Mouse (Mus musculus) adrenal gland, postnatal 25 days (tissue): ENCODE measurements around the gene Sh3bgrl3. TPM values are rescaled to one million over a fixed set of nuclear protein-coding genes. Genes with fewer than 3 reads are reported as not detected.

Experiments used
- DNase-seq: peaks from one replicate; pipeline ENCODE4 v3.0.0; 2021; ENCODE audit warnings: mixed read lengths
- total RNA-seq: library from RNA; stranded (reverse); gene quantifications from 2 replicates; pipeline ENCODE4 v1.2.3, GENCODE M21; 2021

Gene Sh3bgrl3
- total RNA-seq, 1 experiment from 2014 or later: 73.2 TPM

GRCm38 (mm10) chr4:134128983-134129362 lies 384 bp upstream of the Sh3bgrl3 start:
- no peak for DNase-seq

DNA sequence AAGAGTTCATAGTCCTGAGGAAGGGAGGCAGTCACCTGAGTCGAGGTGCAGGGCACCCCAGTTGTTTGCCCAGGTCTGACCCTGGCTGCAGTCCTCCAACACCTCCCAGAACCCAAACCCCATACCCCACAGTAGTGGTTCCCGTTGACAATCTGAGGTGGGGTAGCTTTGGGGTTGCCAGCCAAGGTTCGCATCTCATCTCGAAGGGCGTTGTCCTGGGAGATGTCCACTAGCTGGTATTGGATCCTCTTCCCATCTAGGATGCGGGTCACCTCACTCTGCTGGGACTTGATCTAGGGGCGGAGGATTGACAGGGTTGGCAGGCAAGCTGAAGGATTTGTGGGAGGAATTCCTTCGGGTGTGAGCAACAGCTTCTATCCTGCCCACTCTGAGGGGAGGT lies 796 bp downstream of the Sh3bgrl3 start:
- no peak for DNase-seq

DNA sequence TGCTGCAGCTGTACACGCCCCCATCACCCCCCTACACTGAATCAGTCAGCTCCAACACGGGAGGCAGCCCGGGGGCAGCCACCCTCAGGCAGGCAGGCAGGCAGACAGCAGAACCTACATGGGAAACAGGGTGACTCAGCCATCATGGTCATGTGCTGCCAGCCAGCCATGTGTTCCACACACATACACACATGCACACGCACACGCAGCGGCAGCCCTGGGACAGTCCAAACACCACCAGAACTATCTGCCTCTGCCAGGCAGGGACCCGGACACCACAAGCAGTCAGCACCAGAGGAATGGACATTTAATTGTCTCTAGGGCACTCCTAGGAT lies 1.5 kb downstream of the Sh3bgrl3 start:
- DNase-seq: no peak

GRCm38 (mm10) chr4:134126300-134127120 lies 2.1 kb downstream of the Sh3bgrl3 start:
- DNase-seq: no peak

GRCm38 (mm10) chr4:134125383-134126060 lies 3.1 kb downstream of the Sh3bgrl3 start:
- DNase-seq: no peak

GRCm38 (mm10) chr4:134123680-134124551 lies 4.7 kb downstream of the Sh3bgrl3 start:
- DNase-seq: peak; percentile 53

- DNase-seq: no peak
Measured at GRCm38 (mm10) chr4:134123147-134123546, 5.4 kb downstream of the Sh3bgrl3 start.

DNA sequence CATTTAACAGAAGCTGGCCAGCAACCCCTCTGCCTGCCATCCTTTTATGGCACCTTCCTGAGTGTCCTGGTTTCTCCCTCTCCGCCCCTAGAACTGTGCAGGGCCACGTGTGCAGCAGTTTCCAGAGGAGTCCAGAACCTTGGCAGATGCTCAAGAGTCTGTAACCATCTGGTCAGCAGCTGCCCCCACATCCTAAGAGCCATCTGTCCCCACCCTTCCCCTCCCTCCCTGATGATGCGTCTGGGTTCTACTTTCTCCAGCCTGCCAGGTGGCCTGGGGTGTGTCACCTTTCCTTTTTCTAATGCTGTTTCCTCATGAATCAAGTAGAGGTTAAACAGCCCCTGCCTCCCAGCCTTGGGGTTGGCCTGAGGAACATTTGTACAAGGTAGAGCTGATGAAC lies 6.3 kb downstream of the Sh3bgrl3 start:
- no peak for DNase-seq

DNA sequence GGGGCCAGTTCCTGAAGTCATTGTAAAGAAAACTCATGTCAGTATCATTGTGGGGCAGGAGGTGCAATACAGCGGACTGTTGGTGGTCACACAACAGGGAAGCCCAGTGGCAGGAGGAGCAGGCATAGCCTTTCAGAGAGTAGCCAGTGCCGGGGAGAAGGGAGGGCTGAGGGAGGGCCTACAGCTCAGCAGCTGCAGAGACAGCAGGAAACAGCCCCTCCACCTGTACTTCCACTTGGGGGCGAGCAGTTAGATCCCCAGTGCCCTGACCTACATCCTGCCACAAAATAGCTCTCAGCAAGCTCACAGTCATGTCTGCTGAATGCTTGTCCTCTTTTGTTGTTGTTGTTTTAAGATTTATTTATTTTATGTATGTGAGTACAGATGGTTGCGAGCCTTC lies 7.0 kb downstream of the Sh3bgrl3 start:
- no peak for DNase-seq

DNA sequence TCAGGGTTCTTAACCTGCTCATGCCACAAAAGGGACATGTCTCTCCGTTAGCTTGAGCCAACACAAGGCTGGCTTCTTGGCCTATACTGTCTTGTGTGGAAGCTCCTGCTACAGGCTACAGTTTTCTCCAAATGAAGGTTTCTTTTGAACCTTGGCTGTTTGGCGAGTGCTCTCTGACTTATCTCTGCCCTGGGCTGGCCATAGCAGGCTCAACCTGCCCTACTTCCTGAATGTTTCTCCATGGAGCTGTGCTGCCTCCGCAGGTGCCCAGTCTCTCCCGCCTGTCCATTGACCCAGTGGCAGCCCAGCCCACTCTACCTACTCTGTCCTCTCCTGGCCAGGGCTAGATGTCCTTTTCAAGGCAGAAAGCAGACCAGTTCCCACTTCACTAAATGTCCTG lies 7.7 kb downstream of the Sh3bgrl3 start:
- DNase-seq: no peak

DNA sequence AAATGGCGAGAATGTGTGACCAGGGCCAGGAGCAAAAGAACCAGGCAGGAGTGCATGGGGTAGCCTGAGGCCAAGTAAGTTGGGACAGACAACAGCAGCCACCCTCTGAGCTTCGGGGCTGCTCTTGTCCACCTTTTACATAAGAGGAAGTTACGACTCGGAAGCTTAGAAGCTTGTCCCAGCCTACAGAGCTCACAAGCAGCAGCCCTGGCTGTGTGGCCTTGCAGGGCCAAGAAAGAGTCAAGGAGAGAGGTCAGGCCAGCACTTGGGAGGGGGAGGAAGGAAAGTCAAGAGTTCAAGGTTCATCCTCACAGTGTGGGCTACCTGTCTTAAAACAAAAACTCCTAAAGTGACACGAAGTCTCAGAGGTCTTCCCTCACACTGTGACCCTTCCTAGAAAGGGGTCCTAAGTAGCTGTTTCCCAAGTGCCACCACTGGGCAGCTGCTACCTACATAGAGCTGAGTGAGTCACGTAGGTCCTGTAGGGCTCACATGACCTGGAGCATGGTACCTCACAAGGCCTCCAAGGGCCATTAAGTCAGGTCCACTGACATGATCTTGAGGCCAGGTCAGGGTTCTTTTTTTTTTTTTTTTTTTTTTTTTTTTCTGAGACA lies 8.3 kb downstream of the Sh3bgrl3 start:
- no peak for DNase-seq

DNA sequence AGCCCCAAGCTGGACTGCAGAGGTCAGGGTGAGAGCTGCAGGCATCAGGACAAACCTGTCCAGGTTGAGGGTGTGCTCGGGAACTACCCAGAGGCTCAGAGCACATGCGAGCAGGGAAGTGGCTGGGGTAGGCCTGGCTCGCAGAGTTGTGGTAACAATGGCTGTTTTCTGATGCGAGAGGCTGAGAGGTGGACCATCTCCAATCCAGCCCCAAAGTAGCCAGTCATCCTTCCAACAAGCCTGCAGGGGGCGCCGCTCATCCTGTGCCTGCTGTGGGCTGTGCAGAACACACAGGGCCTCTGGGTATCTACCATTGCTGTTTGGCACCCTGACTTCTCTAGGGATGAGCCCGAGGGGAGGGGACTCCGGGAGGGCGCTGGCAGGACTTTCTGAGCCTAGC lies 8.9 kb downstream of the Sh3bgrl3 start:
- DNase-seq: no peak

DNA sequence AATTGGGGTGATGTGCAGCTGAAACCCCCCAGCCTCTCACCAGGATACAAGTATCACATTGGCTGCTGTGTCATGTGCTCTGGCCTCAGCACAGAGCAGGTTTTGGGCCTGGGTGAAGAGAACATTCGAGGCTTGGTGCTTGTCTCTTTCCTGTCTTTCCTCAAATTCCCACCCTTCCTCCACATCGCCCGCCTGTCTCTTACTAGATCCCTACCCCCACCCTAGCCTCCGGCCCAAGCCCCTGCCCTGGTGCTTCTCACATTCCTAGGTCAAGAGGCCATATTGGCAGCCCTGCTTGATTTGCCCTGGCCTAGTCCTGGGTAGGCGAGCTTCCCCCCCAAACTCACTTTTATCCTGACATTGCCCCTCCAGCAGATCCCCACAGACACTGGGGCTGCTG lies 9.5 kb downstream of the Sh3bgrl3 start:
- DNase-seq: no peak

DNA sequence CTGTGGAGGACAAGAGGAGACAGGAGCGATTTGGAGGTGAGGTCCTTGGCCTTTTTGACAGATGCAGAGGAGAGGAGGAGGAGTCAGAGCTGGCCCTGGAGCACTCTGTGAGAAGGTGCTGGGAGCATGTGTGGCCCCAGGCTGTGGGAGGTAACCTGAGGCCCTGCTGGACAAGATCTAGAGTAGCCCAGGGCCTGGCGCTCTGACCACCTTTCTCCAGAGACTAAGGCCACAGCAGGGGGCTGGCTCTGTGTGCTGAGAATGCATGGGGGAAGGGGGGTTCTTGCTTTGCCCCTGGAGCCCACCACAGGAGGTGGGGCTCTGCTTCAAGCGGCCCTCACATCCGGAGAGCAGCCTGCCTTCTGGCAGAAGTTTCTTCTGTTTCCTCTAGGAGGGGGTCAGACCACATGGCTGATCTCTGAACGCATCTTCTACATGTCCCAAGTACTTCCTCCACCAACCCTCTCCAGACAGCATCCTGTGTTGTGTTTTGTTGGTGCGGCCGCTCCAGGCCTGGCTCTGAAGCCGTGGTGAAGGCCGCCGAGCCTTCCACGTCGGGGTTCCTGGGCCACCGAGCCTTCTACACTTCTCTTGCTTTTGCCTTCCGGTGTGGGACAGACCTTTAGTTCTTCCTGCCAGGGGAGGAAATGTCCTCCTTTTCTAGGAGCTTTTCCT lies 10.3 kb downstream of the Sh3bgrl3 start:
- DNase-seq: no peak

GRCm38 (mm10) chr4:134117012-134117411 lies 11.6 kb downstream of the Sh3bgrl3 start:
- DNase-seq: no peak

DNA sequence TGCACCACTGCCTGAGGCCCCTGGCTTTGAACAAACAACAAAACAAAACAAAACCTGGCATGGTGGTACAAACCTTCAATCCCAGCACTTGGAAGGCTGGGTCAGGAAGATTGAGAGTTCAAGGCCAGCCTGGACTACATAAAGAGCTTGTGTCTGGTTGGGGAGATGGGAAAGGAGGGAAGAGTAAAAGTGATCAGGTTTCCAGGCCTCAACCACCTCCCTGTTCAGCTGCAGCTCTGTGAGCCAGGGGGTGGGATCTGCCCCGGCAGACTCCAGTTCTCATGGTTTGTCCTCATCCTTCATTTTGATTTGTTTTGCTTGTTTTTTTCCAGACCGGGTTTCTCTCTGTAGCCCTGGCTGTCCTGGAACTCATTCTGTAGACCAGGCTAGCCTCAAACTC lies 12.1 kb downstream of the Sh3bgrl3 start:
- DNase-seq: no peak

GRCm38 (mm10) chr4:134115215-134116144 lies 13.1 kb downstream of the Sh3bgrl3 start:
- no peak for DNase-seq

DNA sequence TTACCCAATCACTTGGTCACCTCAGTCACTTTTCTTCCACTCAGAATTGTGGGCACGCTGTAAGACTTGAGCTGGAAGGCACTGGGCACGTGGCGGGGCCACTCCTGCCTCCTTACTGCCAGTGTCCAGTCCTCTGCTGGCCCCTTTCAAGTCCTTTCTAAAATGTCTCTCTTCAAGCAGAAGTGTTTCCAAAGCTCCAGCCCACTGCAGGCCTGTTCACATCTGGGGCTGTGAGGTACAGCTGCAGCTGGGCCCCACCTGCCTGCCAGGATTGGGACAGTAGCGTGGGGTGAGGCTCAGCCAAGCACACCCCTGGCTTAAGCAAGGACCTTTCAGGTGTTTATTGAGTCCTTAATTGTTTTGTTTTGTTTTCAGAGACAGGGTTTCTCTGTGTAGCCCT lies 14.6 kb downstream of the Sh3bgrl3 start:
- DNase-seq: no peak

GRCm38 (mm10) chr4:134113356-134113994 lies 15.1 kb downstream of the Sh3bgrl3 start:
- no peak for DNase-seq

DNA sequence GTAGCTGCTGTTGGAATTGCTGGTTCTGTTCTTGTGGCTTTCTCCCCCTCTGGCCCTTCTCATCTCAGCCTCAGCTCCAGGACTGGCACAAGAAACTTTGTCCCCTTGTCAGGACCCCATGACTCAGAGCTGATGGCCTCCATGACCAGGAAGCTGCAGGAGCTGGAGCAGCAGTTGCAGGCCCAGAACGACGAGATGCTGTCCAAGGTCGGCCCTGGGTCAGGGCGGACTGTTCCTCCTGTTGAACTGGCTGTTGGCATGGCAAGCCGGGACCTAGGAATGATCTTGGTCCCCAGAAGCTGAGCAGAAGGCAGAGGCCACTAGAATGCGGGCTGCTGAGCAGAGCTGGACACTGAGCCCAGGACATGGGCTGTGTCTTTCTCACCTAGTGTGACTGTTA lies 16.2 kb downstream of the Sh3bgrl3 start:
- no peak for DNase-seq
